Mouse (Mus musculus) G1E (cell line): Measurements from ENCODE around the gene Tirap. TPM values are rescaled to one million over a fixed set of nuclear protein-coding genes. Genes with fewer than 3 reads are reported as not detected.

ENCODE experiments used
- ATAC-seq: 2 replicates; pipeline ENCODE4 v1.8.0; 2016; ENCODE audit warnings: mild to moderate bottlenecking; ENCODE audit not compliant: insufficient number of reproducible peaks, poor library complexity, low FRiP score, severe bottlenecking; ENCODE audit errors: extremely low read depth
- DNase-seq: peaks from one replicate; pipeline ENCODE4 v3.0.0; 2012; ENCODE audit warnings: low spot score
- H3K27me3 ChIP-seq: 2 replicates; pipeline ENCODE4 v1.6.1; 2012; ENCODE audit warnings: mild to moderate bottlenecking, low read length, inconsistent platforms; ENCODE audit not compliant: insufficient read depth
- H3K36me3 ChIP-seq: replicated peaks from 2 replicates; pipeline ENCODE3; 2012; ENCODE audit warnings: mild to moderate bottlenecking, inconsistent platforms
- H3K4me1 ChIP-seq: 2 replicates; pipeline ENCODE4 v1.6.1; 2012; ENCODE audit warnings: low read depth, low read length, inconsistent platforms, mixed read lengths; ENCODE audit not compliant: insufficient read depth
- H3K4me3 ChIP-seq: 2 replicates; pipeline ENCODE4 v1.5.1; 2012; ENCODE audit warnings: low read depth, mild to moderate bottlenecking, inconsistent platforms, low read length, moderate library complexity, mixed read lengths
- H3K9me3 ChIP-seq: replicated peaks from 2 replicates; pipeline ENCODE4 v1.6.1; 2012; ENCODE audit warnings: inconsistent platforms
- CTCF ChIP-seq: IDR thresholded peaks from 2 replicates; pipeline ENCODE4 v1.5.1; 2012; ENCODE audit warnings: low read depth, low read length, inconsistent platforms, mixed read lengths
- GATA1 ChIP-seq: IDR thresholded peaks from 2 replicates; pipeline ENCODE4 v1.6.1; 2012; ENCODE audit warnings: borderline replicate concordance, low read length, inconsistent platforms, mixed read lengths
- GATA2 ChIP-seq: IDR thresholded peaks from 2 replicates; pipeline ENCODE4 v1.6.1; 2012; ENCODE audit warnings: low read depth, low read length, inconsistent platforms, borderline replicate concordance
- POLR2AphosphoS5 ChIP-seq: IDR thresholded peaks from 2 replicates; pipeline ENCODE4 v1.6.1; 2012; ENCODE audit warnings: low read depth, low read length, inconsistent platforms; ENCODE audit not compliant: insufficient replicate concordance
- TAL1 ChIP-seq: conservative IDR thresholded peaks from 2 replicates; pipeline ENCODE4 v1.6.1; 2012; ENCODE audit warnings: low read depth, low read length, inconsistent platforms, mixed read lengths
- polyA plus RNA-seq: library from polyadenylated mRNA; stranded (reverse); fragments of >175 nt; gene quantifications from 2 replicates; pipeline ENCODE4 v1.2.3, GENCODE M21; 2012
- total RNA-seq, 2 experiments: library from RNA; stranded (forward) in 1 of 2; stranded (reverse) in 1 of 2; fragments of 200-1000 nt in 1 of 2; fragments of >200 nt in 1 of 2; fragmentation: Nextera tagmentation in 1 of 2; gene quantifications; 2 replicates each; pipeline ENCODE4 v1.2.3; 2014 to 2017

Tirap gene
- total and polyA plus RNA-seq, 3 experiments, result 5.0 to 8.1 (median 6.8) TPM

DNA sequence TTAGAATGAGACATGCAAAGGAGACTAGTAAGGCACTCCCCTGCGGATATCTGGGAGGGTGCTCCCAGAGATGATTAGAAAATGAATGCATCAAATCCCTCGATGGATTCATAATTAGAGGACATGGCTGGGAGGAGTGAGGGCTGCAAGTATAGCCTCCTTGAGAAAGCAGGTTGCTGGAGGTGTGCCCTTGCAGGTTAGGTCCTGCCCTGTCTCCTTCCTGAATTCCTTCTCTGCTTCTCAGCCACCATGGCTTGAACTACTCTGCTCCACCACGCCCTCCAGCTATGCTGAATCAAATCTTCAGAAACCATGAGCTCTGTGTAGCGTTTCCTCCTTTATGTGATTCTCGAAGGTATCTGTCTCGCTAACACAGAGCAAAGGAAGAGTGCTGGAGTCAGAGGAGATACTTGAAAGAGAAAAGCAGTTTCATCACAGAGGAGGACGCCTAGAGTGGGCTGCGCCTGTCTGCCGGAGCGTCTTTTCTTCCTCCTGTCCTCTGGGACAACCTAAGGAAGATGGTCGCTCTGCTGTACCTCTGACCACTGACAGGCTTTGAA, 7.0 kb downstream of the Tirap start:
- no peak for DNase-seq
- Histone ChIP-seq H3K4me3 (no peak overlapping the region), H3K4me1 (no peaks in the 10 kb centered on the region; the same call in none of the 2 replicates), H3K27me3 (no peaks in the 10 kb centered on the region), H3K9me3 (no peaks in the 10 kb centered on the region), H3K36me3 (peaks cover 54% of the 10 kb centered on the region)
- no peak for ATAC-seq
- TF ChIP-seq GATA1 (no peak), GATA2 (no peak), TAL1 (no peak)

DNA sequence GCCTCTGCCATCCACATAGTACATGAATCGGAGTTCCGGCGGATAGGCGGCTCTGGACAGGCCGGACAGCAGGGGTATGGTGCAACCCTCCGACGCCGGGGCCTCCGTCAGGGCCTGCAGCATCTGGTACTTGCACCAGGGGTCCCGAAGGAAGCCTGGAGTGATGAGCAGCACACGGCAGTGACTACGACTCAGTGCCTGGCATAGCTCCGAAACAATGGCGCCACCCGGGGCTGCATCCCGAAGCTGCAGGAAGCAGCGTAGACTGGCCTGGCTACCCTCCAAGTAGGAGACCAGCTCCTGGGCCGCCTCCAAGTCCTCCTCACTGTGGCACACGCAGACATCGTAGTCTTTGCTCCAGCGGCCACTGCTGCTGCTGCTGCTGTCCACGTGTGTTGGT, 11.4 kb downstream of the Tirap start:
- TF ChIP-seq CTCF (no peak), GATA1 (no peak), POLR2AphosphoS5 (no peak), TAL1 (no peak), GATA2 (no peak)
- Histone ChIP-seq H3K4me3 (no peak overlapping the region), H3K27me3 (no peaks in the 10 kb centered on the region), H3K36me3 (peaks cover 67% of the 10 kb centered on the region), H3K4me1 (no peaks in the 10 kb centered on the region; the same call in none of the 2 replicates), H3K9me3 (no peaks in the 10 kb centered on the region)
- no peak for ATAC-seq
- DNase-seq, result no peak

DNA sequence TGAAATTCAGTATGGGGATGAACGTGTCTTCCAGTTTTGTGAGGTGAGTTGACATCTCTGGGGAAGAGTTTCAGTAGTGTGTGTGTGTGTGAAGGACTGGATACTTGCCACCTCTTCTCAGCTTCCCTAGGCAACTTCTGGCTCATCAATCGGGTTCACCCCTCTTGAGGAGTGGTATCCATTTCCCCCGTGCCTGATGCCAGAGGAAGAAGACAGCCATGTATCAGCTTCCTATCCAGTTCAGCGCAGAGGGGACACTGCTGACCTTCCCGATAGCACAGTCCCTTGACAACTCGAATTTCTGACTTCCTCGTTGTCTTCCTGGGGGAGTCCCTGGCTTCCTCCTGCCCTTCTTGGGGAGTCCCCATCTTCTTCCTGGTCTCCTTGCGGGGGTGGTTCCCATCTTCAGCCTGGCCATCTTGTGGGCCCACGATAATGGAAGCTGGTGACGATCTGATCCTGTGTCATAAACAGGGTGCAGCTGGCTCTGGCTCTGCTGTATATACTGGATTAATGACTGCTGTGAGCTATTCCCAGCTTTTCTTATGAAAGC, 12.7 kb downstream of the Tirap start:
- no peaks in the 10 kb centered on the region for H3K27me3 ChIP-seq
- H3K4me3 ChIP-seq, result no peak overlapping the region
- H3K36me3 ChIP-seq, result peaks cover 59% of the 10 kb centered on the region
- DNase-seq, result no peak
- H3K4me1 ChIP-seq, result peaks cover 8% of the 10 kb centered on the region
- TF ChIP-seq TAL1 (no peak), POLR2AphosphoS5 (no peak)
- ATAC-seq, result no peak
- no peaks in the 10 kb centered on the region for H3K9me3 ChIP-seq

DNA sequence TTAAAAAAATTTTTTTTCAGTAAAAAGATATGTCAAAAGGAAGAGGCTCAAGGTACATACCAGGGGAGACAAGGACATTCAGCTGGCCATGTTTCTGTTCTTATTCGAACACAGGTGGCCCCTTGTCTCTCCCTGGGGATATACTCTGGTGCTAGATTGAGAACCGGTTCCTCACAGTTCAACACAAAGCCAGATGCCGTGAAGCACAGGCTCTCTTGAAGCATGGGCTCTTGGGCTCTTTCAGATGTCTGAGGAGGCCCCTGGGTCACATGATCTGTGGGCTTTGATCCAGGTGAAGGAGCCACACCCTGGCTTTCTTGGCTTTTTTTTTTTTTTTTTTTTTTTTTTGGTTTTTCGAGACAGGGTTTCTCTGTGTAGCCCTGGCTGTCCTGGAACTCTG, 13.7 kb downstream of the Tirap start:
- TF ChIP-seq GATA1, result no peak
- no peak for TF ChIP-seq POLR2AphosphoS5
- TF ChIP-seq GATA2, result no peak
- no peak for TF ChIP-seq TAL1
- TF ChIP-seq CTCF, result no peak
- Histone ChIP-seq H3K9me3 (no peaks in the 10 kb centered on the region), H3K36me3 (peaks cover 54% of the 10 kb centered on the region), H3K27me3 (no peaks in the 10 kb centered on the region), H3K4me3 (no peak overlapping the region), H3K4me1 (peaks cover 9% of the 10 kb centered on the region)
- no peak for ATAC-seq
- no peak for DNase-seq

DNA sequence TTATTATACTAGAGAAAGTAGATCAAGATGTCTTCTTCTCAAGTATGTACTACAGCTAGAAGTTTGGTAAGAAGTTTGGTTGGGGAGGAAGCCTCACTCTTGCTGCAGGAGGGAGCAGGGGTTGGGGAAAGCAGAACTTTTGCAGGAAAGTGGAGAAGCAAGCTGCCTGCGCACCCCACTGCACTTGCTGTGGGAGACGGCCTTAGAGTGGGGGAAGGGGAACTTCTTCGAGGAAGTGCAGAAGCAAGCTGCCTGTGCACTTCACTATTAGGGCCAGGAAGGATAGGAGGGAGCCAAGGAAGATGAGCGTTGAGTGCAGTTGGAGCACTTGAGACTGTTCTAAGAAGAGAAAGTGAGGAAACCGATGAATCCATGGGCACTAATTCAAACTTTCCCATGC, 16.7 kb downstream of the Tirap start:
- ATAC-seq, result no peak

DNA sequence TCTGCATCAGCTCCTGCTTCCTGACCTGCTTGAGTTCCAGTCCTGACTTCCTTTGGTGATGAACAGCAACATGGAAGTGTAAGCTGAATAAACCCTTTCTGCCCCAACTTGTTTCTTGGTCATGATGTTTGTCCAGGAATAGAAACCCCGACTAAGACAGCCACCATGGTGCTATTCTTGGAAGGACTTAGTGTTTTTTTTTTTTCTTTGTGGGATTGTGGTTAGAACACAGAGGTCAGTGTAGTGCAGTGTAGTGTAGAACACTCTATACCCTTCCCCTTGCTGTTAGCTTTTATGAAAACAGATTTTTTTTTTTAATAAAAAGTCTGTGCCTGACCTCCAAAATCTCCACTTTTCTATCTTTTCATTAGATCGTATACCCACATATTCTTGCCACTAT, 17.3 kb downstream of the Tirap start:
- ATAC-seq (no peak), DNase-seq (no peak)
- peaks cover 9% of the 10 kb centered on the region for H3K4me1 ChIP-seq
- no peaks in the 10 kb centered on the region for H3K9me3 ChIP-seq
- H3K27me3 ChIP-seq, result no peaks in the 10 kb centered on the region
- TF ChIP-seq CTCF, result no peak
- TF ChIP-seq TAL1, result no peak
- no peak for TF ChIP-seq GATA2
- no peak for TF ChIP-seq GATA1
- no peak for TF ChIP-seq POLR2AphosphoS5
- no peak overlapping the region for H3K4me3 ChIP-seq
- H3K36me3 ChIP-seq, result peaks cover 21% of the 10 kb centered on the region

More for the DNA sequence above, 16.7 kb downstream of the Tirap start:
- Histone ChIP-seq H3K27me3 (no peaks in the 10 kb centered on the region), H3K4me3 (no peak overlapping the region), H3K9me3 (no peaks in the 10 kb centered on the region), H3K36me3 (peaks cover 25% of the 10 kb centered on the region), H3K4me1 (peaks cover 9% of the 10 kb centered on the region)
- DNase-seq, result no peak
- TF ChIP-seq CTCF, result no peak
- TF ChIP-seq POLR2AphosphoS5, result no peak
- TF ChIP-seq GATA1, result no peak
- TF ChIP-seq TAL1, result no peak
- TF ChIP-seq GATA2, result no peak

DNA sequence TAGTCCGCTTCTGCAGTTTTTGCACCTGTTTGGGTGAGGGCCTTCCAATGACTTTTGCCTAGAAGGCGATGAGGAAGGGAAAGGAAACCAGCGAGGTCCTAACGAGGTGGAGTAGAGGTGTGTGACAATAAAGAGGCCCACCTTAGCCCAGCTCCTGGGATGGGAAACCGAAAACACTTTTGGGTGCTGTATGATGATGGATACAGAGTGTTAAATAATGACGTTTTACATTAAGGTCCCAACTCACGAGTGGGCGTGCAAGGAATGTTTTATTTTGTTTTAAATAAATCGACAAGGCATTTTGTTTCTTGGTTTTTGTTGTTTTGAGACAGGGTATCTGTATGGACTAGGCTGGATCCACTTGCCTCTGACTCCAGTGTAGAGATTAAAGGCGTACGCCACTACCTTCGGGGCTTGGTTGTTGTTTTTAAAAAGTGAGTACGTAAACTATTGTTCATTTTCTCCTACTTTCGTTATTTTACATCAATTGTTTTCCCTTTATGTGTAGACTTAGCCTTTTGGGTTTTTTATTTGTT, 23.9 kb downstream of the Tirap start:
- Histone ChIP-seq H3K4me3 (peak overlapping the region; percentile 73), H3K9me3 (no peaks in the 10 kb centered on the region), H3K27me3 (no peaks in the 10 kb centered on the region), H3K36me3 (peaks cover 25% of the 10 kb centered on the region), H3K4me1 (peaks cover 16% of the 10 kb centered on the region)
- DNase-seq, result no peak
- no peak for ATAC-seq
- TF ChIP-seq CTCF, result no peak
- TF ChIP-seq GATA2, result no peak
- TF ChIP-seq GATA1, result no peak
- TF ChIP-seq POLR2AphosphoS5, result no peak
- no peak for TF ChIP-seq TAL1
